Mouse (Mus musculus): ENCODE data around the gene Maml1.

DNA sequence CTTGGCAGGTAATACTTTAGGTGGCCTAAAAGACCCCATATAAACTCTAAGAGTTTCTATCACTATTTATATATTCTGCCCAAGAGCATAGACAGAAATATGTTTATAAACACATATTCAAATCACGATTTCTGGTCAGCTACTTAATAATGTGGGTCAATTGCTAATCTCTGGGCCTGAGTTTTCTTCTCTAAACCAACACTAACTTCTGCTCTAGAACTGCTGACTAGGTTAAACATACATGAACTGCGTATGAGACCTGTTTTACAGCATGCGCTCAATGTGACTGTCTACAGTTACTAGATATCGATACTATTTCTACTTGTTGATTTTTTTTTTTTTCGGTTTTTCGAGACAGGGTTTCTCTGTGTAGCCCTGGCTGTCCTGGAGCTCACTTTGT, 29.1 kb upstream of the Maml1 start:
- TF ChIP-seq FLI1 (IDR thresholded peaks at IDR 0.05; ENCODE audit: low read length) (no peak), GATA1 (IDR thresholded peaks at IDR 0.05; ENCODE audit: borderline replicate concordance, low read length) (no peak)

All from megakaryocyte, embryonic 14.5 days (primary cell).